Mouse (Mus musculus): ENCODE results near the gene Cox4i1. TPM values are rescaled to one million over a fixed set of nuclear protein-coding genes. Genes with fewer than 3 reads are reported as not detected.

Cox4i1 gene
- polyA plus RNA-seq, 1 experiment from 2014 or later = 1,171 TPM

Other genes starting within 250 kb of the Cox4i1 start
- gene Gins2, start 78.9 kb upstream of the Cox4i1 start, polyA plus RNA-seq (2015; fragmentation: Nextera tagmentation; extraction: Ambion mirVana) = 19.0 and 24.9 TPM in 2 replicates
- 15.8 and 17.3 TPM in 2 replicates for gene 1190005I06Rik, start 20.6 kb upstream of the Cox4i1 start, polyA plus RNA-seq (2015; fragmentation: Nextera tagmentation; extraction: Ambion mirVana)
- 3.7 and 5.9 TPM in 2 replicates for gene Gm27021, start 143 bp upstream of the Cox4i1 start, polyA plus RNA-seq (2015; fragmentation: Nextera tagmentation; extraction: Ambion mirVana)
- gene Emc8, start 351 bp downstream of the Cox4i1 start, polyA plus RNA-seq (2015; fragmentation: Nextera tagmentation; extraction: Ambion mirVana) = 114 and 124 TPM in 2 replicates
- 4.2 and 6.1 TPM in 2 replicates for gene Irf8, start 68.1 kb downstream of the Cox4i1 start, polyA plus RNA-seq (2015; fragmentation: Nextera tagmentation; extraction: Ambion mirVana)

All from hindbrain, embryonic 15.5 days (tissue).